Mouse (Mus musculus) heart, embryonic 14.5 days (tissue): Measurements from ENCODE around the gene Msi2. TPM values are rescaled to one million over a fixed set of nuclear protein-coding genes. Genes with fewer than 3 reads are reported as not detected.
A peak's percentile ranks its signal among the peaks of the same experiment; 100 is the strongest.

Experiments
- ATAC-seq: fragments of 200-750 bp; cut with Nextera tagmentation; 2 replicates; pipeline ENCODE4 v1.8.0; 2017; ENCODE audit warnings: low read depth, moderate TSS enrichment; ENCODE audit not compliant: insufficient number of reproducible peaks, insufficient read depth, low FRiP score
- H3K27ac ChIP-seq, 2 experiments: fragments of 200-500 bp in 1 of 2; fragments of 300-500 bp in 1 of 2; sonication (generic) in 1 of 2; replicated peaks in 1 of 2; 2 replicates each; pipeline ENCODE4 v1.5.1; 2012 to 2014; ENCODE audit warnings: low read depth in 2 of 2, low read length in 2 of 2, control low read depth in 1 of 2, mild to moderate bottlenecking in 1 of 2, mixed read lengths in 1 of 2; ENCODE audit not compliant: control insufficient read depth in 1 of 2, insufficient read depth in 1 of 2
- H3K27me3 ChIP-seq: fragments of 300-500 bp; sonication (generic); 2 replicates; pipeline ENCODE4 v1.6.1; 2014; ENCODE audit warnings: mild to moderate bottlenecking, low read length, control low read depth; ENCODE audit not compliant: control insufficient read depth, insufficient read depth
- H3K36me3 ChIP-seq: fragments of 300-500 bp; sonication (generic); 2 replicates; pipeline ENCODE4 v1.6.1; 2014; ENCODE audit warnings: mild to moderate bottlenecking, control low read depth, low read length, mixed read lengths; ENCODE audit not compliant: control insufficient read depth, insufficient read depth
- H3K4me1 ChIP-seq, 2 experiments: fragments of 200-500 bp in 1 of 2; fragments of 300-500 bp in 1 of 2; sonication (generic) in 1 of 2; 2 replicates each; pipeline ENCODE4 v1.6.1; 2012 to 2014; ENCODE audit warnings: low read length in 2 of 2, control low read depth in 1 of 2, mixed read lengths in 1 of 2; ENCODE audit not compliant: control insufficient read depth in 2 of 2, insufficient read depth in 2 of 2
- H3K4me2 ChIP-seq: fragments of 300-500 bp; sonication (generic); 2 replicates; pipeline ENCODE4 v1.6.1; 2014; ENCODE audit warnings: mild to moderate bottlenecking, low read length
- H3K4me3 ChIP-seq, 2 experiments: fragments of 200-500 bp in 1 of 2; fragments of 300-500 bp in 1 of 2; sonication (generic) in 1 of 2; 2 replicates each; pipeline ENCODE4 v1.5.1; 2012 to 2014; ENCODE audit warnings: low read length in 2 of 2, mild to moderate bottlenecking in 2 of 2, control low read depth in 1 of 2, low read depth in 1 of 2, moderate library complexity in 1 of 2; ENCODE audit not compliant: control insufficient read depth in 1 of 2, insufficient read depth in 1 of 2
- H3K9ac ChIP-seq: fragments of 300-500 bp; sonication (generic); 2 replicates; pipeline ENCODE4 v1.6.1; 2014; ENCODE audit warnings: mild to moderate bottlenecking, low read length
- H3K9me3 ChIP-seq: fragments of 300-500 bp; sonication (generic); 2 replicates; pipeline ENCODE4 v1.6.1; 2016; ENCODE audit warnings: low read length, control low read depth; ENCODE audit not compliant: control insufficient read depth
- WGBS: fragments of 180-500 bp; shearing (Covaris S2); extraction: QIAGEN DNeasy Blood & Tissue Kit; methylation state at CpG from one replicate; pipeline ENCODE4 v1.1.7; 2014; 5-methylcytosine and 5-hydroxymethylcytosine counted together
- polyA plus RNA-seq: library from polyadenylated mRNA; unstranded; fragments of >200 nt; fragmentation: Nextera tagmentation; extraction: Ambion mirVana; gene quantifications from 2 replicates; pipeline ENCODE4 v1.2.1, GENCODE M21; 2014

Msi2 gene
- 18.1 and 20.9 TPM in 2 replicates for polyA plus RNA-seq

DNA sequence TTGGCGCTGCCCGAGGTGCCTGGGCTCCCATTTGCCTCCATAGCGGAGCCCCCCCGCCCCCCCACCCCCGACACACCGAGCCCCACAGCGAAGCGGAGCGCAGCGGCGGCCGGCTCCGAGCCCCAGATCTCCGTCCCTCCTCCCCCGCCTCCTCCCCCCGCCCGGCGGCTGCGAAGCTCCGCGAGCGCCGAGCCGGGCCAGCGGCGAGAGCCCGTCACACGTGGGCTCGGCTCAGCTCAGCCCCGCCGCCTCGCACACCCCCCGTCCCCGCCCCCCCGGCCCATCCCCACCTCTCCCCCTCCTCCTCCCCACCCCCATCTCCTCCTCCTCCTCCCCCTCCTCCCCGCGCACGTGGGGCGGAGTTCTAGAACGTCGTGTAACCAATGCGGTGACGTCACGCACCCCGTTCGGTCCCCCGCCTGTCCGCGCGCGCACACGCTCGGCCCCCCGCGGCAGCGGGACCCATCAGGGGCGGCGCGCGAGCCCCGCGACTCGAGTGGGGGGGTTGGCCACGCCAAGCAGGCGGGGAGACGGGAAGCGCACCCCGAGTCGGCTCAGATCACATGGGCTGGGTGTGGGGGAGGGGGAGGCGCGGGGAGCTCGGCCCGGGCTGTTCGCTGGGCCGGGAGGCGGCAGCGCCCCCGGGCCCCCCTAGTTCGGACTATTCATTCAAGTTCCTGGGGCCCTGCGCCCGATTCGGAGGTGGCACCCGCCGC is at the start of gene Msi2:
TSS of gene Msi2 (minus strand) at position 464 of the 716 bp plus-strand sequence.
- H3K36me3 ChIP-seq = peaks cover 14% of the 10 kb centered on the region
- H3K27me3 ChIP-seq = no peaks in the 10 kb centered on the region
- H3K9me3 ChIP-seq = no peaks in the 10 kb centered on the region
- H3K27ac ChIP-seq = peak within 1 kb of the TSS; percentile 85 to 94
- peak within 1 kb of the TSS; percentile 100 for H3K9ac ChIP-seq
- H3K4me2 ChIP-seq = peak within 1 kb of the TSS; percentile 89
- under 1% methylated on average over 38 of the region's 84 CpGs for WGBS
- peak; percentile 84 for ATAC-seq
- H3K4me3 ChIP-seq = peak within 1 kb of the TSS; percentile 97 to 99
- H3K4me1 ChIP-seq = peaks cover 18 to 51% of the 10 kb centered on the region in 2 experiments

- H3K9me3 ChIP-seq = no peaks in the 10 kb centered on the region
- H3K4me1 ChIP-seq = peaks cover 7 to 9% of the 10 kb centered on the region in 2 experiments
- peak overlapping the region; percentile 32; the same call in 1 of the 2 replicates for H3K9ac ChIP-seq
- 33% methylated on average over 7 of the region's 7 CpGs for WGBS
- no peaks in the 10 kb centered on the region for H3K27me3 ChIP-seq
- peak overlapping the region; percentile 9 to 62 for H3K27ac ChIP-seq
- peak overlapping the region; percentile 40 for H3K4me2 ChIP-seq
- no peak overlapping the region for H3K4me3 ChIP-seq
- no peak for ATAC-seq
- H3K36me3 ChIP-seq = no peaks in the 10 kb centered on the region
Observed at GRCm38 (mm10) chr11:88765635-88766034, 47.3 kb upstream of the Msi2 start.

DNA sequence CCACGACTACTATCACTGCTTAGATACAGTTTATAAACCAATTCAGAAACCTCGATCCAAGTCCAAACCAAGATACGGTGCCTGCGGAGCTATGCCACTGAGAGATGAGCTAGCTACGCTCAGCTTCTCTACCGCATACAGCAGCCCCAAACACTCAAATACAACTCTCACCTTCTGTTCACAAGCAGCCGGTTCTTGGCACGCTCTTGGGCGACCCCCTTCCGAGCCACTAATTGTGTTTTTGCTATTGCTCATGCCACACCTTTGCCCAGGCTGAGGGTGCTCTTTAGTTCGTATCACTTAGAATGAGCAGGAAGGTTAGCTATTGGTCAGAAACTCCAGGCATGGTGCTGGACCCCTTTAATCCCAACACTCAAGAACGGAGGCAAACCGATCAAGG is 45.1 kb upstream of the Msi2 start:
- 89% methylated on average over 13 of the region's 13 CpGs for WGBS
- ATAC-seq = no peak
- Histone ChIP-seq H3K9me3 (no peaks in the 10 kb centered on the region), H3K4me1 (peaks cover 5 to 7% of the 10 kb centered on the region in 2 experiments), H3K4me3 (no peak overlapping the region), H3K27ac (no peak overlapping the region), H3K4me2 (no peak overlapping the region), H3K9ac (no peak overlapping the region), H3K27me3 (no peaks in the 10 kb centered on the region), H3K36me3 (no peaks in the 10 kb centered on the region)

- no peak for ATAC-seq
- Histone ChIP-seq H3K27me3 (no peaks in the 10 kb centered on the region), H3K9ac (no peak overlapping the region), H3K4me1 (no peaks in the 10 kb centered on the region), H3K4me3 (no peak overlapping the region), H3K4me2 (no peak overlapping the region), H3K36me3 (no peaks in the 10 kb centered on the region), H3K27ac (no peak overlapping the region), H3K9me3 (no peaks in the 10 kb centered on the region)
- 90% methylated on average over 8 of the region's 8 CpGs for WGBS
Observed at GRCm38 (mm10) chr11:88759501-88759900, 41.2 kb upstream of the Msi2 start.

- no peaks in the 10 kb centered on the region for H3K36me3 ChIP-seq
- no peak overlapping the region for H3K4me2 ChIP-seq
- 53% methylated on average over 6 of the region's 6 CpGs for WGBS
- H3K9ac ChIP-seq = no peak overlapping the region
- H3K4me1 ChIP-seq = no peaks in the 10 kb centered on the region
- H3K27me3 ChIP-seq = no peaks in the 10 kb centered on the region
- no peaks in the 10 kb centered on the region for H3K9me3 ChIP-seq
- no peak overlapping the region for H3K4me3 ChIP-seq
- no peak overlapping the region for H3K27ac ChIP-seq
- no peak for ATAC-seq
Observed at GRCm38 (mm10) chr11:88758402-88758801, 40.1 kb upstream of the Msi2 start.

- Histone ChIP-seq H3K36me3 (no peaks in the 10 kb centered on the region), H3K4me2 (no peak overlapping the region), H3K9ac (no peak overlapping the region), H3K9me3 (no peaks in the 10 kb centered on the region), H3K4me1 (no peaks in the 10 kb centered on the region), H3K27ac (no peak overlapping the region), H3K4me3 (no peak overlapping the region), H3K27me3 (no peaks in the 10 kb centered on the region)
- ATAC-seq = no peak
- 80% methylated on average over 12 of the region's 12 CpGs for WGBS
Observed at GRCm38 (mm10) chr11:88745306-88745705, 27.0 kb upstream of the Msi2 start.

- Histone ChIP-seq H3K36me3 (no peaks in the 10 kb centered on the region), H3K9me3 (no peaks in the 10 kb centered on the region), H3K27me3 (no peaks in the 10 kb centered on the region), H3K4me3 (no peak overlapping the region), H3K27ac (no peak overlapping the region), H3K4me2 (no peak overlapping the region), H3K4me1 (no peaks in the 10 kb centered on the region), H3K9ac (no peak overlapping the region)
- ATAC-seq = no peak
- 81% methylated on average over 13 of the region's 13 CpGs for WGBS
Observed at GRCm38 (mm10) chr11:88739574-88740295, 21.4 kb upstream of the Msi2 start.
